Comparison of ENCODE assay signal across 36 mouse cellular contexts in genomic region chr7:97379304-97379703, GRCm38 (mm10). TPM values are rescaled to one million over a fixed set of nuclear protein-coding genes. Genes with fewer than 3 reads are reported as not detected.
"Had no signal": no experiment of that assay in that cellular context is flagged by ENCODE, and none has a peak within 500 bp of the region (broad histone marks: within the 10 kb centered on the region; RNA-seq: fewer than 3 reads in every experiment).

No protein-coding gene starts in this region.

- H3K4me2 ChIP-seq: heart, embryonic 11.5 days; heart, embryonic 12.5 days; heart, embryonic 13.5 days; heart, embryonic 15.5 days; hindbrain, embryonic 12.5 days; hindbrain, embryonic 13.5 days; hindbrain, embryonic 14.5 days; hindbrain, embryonic 15.5 days; intestine, embryonic 15.5 days; kidney, embryonic 15.5 days had no signal

- H3K4me1 ChIP-seq: heart, embryonic 10.5 days; heart, embryonic 12.5 days; heart, embryonic 13.5 days; heart, embryonic 15.5 days; hindbrain, embryonic 10.5 days; hindbrain, embryonic 12.5 days; hindbrain, embryonic 13.5 days; hindbrain, embryonic 15.5 days; intestine, embryonic 15.5 days; kidney, embryonic 15.5 days had no signal

- ATAC-seq: hindbrain, embryonic 16.5 days; hindbrain, postnatal 0 days; inflammation-experienced regulatory T-cells, adult 6 months; intestine, embryonic 15.5 days; intestine, embryonic 16.5 days had no signal

- DNase-seq: heart, adult 2 months; heart, postnatal 10 days; heart, postnatal 14 days; heart, postnatal 36 days; heart, postnatal 4 days; kidney, adult 11 months; kidney, adult 18-20 months; kidney, adult 2 months; kidney, adult 8-10 months; kidney, adult 9 months; kidney, postnatal 10 days; kidney, postnatal 14 days; kidney, postnatal 25 days; kidney, postnatal 36 days; kidney, postnatal 4 days; layer of hippocampus, adult 9-11 months; layer of hippocampus, postnatal 36 days had no signal

- H3K9ac ChIP-seq: heart, embryonic 12.5 days; heart, embryonic 13.5 days; heart, embryonic 15.5 days; hindbrain, embryonic 12.5 days; hindbrain, embryonic 13.5 days; hindbrain, embryonic 14.5 days; hindbrain, embryonic 15.5 days; intestine, embryonic 15.5 days; kidney, embryonic 15.5 days had no signal

- H3K27ac ChIP-seq: heart, adult 2 months; heart, embryonic 10.5 days; heart, embryonic 13.5 days; heart, embryonic 15.5 days; hindbrain, embryonic 10.5 days; hindbrain, embryonic 12.5 days; hindbrain, embryonic 13.5 days; hindbrain, embryonic 14.5 days; hindbrain, embryonic 15.5 days; hindbrain, postnatal 0 days; intestine, embryonic 15.5 days; kidney, embryonic 15.5 days; kidney, postnatal 0 days; layer of hippocampus, adult 2 months had no signal

- H3K27me3 ChIP-seq: heart, embryonic 12.5 days; heart, embryonic 13.5 days; heart, embryonic 15.5 days; hindbrain, embryonic 12.5 days; hindbrain, embryonic 13.5 days; hindbrain, embryonic 15.5 days; intestine, embryonic 15.5 days; kidney, embryonic 15.5 days had no signal

- H3K4me3 ChIP-seq: heart, adult 2 months; heart, embryonic 10.5 days; heart, embryonic 12.5 days; heart, embryonic 13.5 days; heart, embryonic 15.5 days; hindbrain, embryonic 10.5 days; hindbrain, embryonic 12.5 days; hindbrain, embryonic 13.5 days; hindbrain, embryonic 15.5 days; intestine, embryonic 15.5 days; kidney, embryonic 15.5 days; layer of hippocampus, adult 2 months had no signal

- H3K9me3 ChIP-seq: heart, embryonic 10.5 days; heart, embryonic 12.5 days; heart, embryonic 13.5 days; heart, embryonic 15.5 days; hindbrain, embryonic 10.5 days; hindbrain, embryonic 12.5 days; hindbrain, embryonic 13.5 days; hindbrain, embryonic 15.5 days; intestine, embryonic 15.5 days; kidney, embryonic 15.5 days had no signal

RNA-seq across cellular contexts. Expression of gene Thrsp, which starts 38.2 kb away (rescaled TPM):
- total RNA-seq: hematopoietic stem cell, adult 5-6 weeks had no signal
